Mouse (Mus musculus): ENCODE measurements at regions not wholly inside any gene's neighbourhood (a gene's known extent, or its start where the extent isn't known, plus 50 kb on each side); places are given as distances from the start of the nearest gene placed in this dataset.

DNA sequence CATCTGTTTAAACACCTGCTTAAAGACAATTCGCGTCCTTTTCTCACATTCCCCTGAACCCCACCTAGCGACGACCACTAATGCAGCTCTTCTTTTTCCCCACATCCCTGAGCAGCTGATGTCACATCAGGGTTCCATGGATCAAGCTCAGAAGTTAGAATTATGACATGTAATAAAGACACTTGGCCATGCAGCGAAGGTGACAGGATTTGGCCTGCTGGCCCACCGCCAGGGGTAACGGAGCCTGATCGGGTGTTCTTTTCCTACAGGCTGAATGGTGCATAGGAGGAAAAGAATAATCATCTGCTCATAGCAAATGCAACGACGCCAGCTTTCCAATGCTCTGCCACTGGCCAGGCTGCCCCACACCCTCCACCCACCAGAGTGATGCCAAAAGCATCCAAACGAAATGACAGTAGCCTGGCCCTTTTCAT is 231.9 kb downstream of the Sox4 start:
- peaks cover 12 to 14% of the 10 kb centered on the region in 2 experiments; a peak in 3 of 4 replicates for H3K4me1 ChIP-seq (ENCODE audit: control insufficient read depth in 2 of 2, insufficient read depth in 2 of 2, low read length in 2 of 2, poor library complexity in 1 of 2)
- H3K4me3 ChIP-seq (ENCODE audit: insufficient read depth in 1 of 2, low read depth in 1 of 2, low read length in 2 of 2, poor library complexity in 1 of 2, severe bottlenecking in 1 of 2): no peak overlapping the region
- H3K9ac ChIP-seq (ENCODE audit: insufficient read depth, low read depth, low read length, poor library complexity, severe bottlenecking): no peak overlapping the region
- TF ChIP-seq MAFK (IDR thresholded peaks at IDR 0.05; ENCODE audit: insufficient read depth, low read depth, low read length): no peak
- no peak for TF ChIP-seq CHD2 (IDR thresholded peaks at IDR 0.05; ENCODE audit: low read depth, low read length)
- no peak for TF ChIP-seq ZC3H11A (IDR thresholded peaks at IDR 0.05; ENCODE audit: borderline replicate concordance, low read depth, low read length)
- no peak for TF ChIP-seq ZNF384 (IDR thresholded peaks at IDR 0.05; ENCODE audit: low read depth, low read length)
- no peak for TF ChIP-seq HCFC1 (IDR thresholded peaks at IDR 0.05; ENCODE audit: borderline replicate concordance, insufficient read depth, low read length)
- H3K36me3 ChIP-seq (ENCODE audit: control insufficient read depth, insufficient read depth, low read length, poor library complexity, severe bottlenecking): no peaks in the 10 kb centered on the region
- DNase-seq (ENCODE audit: low read depth, low spot score): no peak
- H3K9me3 ChIP-seq (ENCODE audit: control insufficient read depth, insufficient read depth, low read depth, low read length): no peaks in the 10 kb centered on the region
- H3K27ac ChIP-seq (ENCODE audit: insufficient read depth, low read depth, low read length, poor library complexity, severe bottlenecking): no peak overlapping the region
- in situ Hi-C loops (cut with MboI; ENCODE audit: low sequenced_read_pairs in 2 of 2, unreplicated experiment in 2 of 2): no loop called here

DNA sequence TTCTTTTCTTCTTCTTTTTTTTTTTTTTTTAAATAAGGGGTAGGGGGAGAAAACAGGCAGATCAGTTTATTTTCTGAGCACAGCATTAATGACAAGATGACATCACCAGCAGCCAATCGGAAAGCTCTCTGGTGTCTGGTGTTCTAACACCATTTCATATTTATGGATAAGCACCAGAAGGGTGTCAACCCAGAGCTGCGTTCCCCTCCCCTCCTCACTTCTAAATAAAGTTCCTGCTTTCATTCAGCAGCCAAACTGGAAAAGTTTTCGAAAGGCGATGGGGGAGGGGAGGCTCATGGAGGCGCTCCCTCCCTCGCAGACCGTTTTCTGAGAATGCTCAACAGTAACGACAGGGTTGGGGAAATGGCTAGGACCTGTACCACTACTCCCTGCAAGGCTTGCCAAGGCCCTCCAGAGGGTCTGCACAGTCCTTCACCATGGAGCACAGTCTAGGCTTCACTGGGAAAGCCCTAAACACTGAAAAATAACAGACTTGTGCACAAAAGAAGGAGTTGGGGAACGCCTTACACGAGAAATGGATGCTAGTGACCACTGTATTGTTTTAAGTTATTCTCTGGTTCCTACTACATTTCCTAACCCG is 232.8 kb downstream of the Sox4 start:
- no peak overlapping the region for H3K9ac ChIP-seq (ENCODE audit: insufficient read depth, low read depth, low read length, poor library complexity, severe bottlenecking)
- in situ Hi-C loops (cut with MboI; ENCODE audit: low sequenced_read_pairs in 2 of 2, unreplicated experiment in 2 of 2): no loop called here
- peaks cover 12 to 14% of the 10 kb centered on the region in 2 experiments; a peak in 3 of 4 replicates for H3K4me1 ChIP-seq (ENCODE audit: control insufficient read depth in 2 of 2, insufficient read depth in 2 of 2, low read length in 2 of 2, poor library complexity in 1 of 2)
- H3K4me3 ChIP-seq (ENCODE audit: insufficient read depth in 1 of 2, low read depth in 1 of 2, low read length in 2 of 2, poor library complexity in 1 of 2, severe bottlenecking in 1 of 2): no peak overlapping the region
- H3K9me3 ChIP-seq (ENCODE audit: control insufficient read depth, insufficient read depth, low read depth, low read length): no peaks in the 10 kb centered on the region
- no peak overlapping the region for H3K27ac ChIP-seq (ENCODE audit: insufficient read depth, low read depth, low read length, poor library complexity, severe bottlenecking)
- TF ChIP-seq HCFC1 (IDR thresholded peaks at IDR 0.05; ENCODE audit: borderline replicate concordance, insufficient read depth, low read length): no peak
- TF ChIP-seq ZNF384 (IDR thresholded peaks at IDR 0.05; ENCODE audit: low read depth, low read length): no peak
- TF ChIP-seq CHD2 (IDR thresholded peaks at IDR 0.05; ENCODE audit: low read depth, low read length): no peak
- TF ChIP-seq MAFK (IDR thresholded peaks at IDR 0.05; ENCODE audit: insufficient read depth, low read depth, low read length): no peak
- no peak for TF ChIP-seq ZC3H11A (IDR thresholded peaks at IDR 0.05; ENCODE audit: borderline replicate concordance, low read depth, low read length)
- no peaks in the 10 kb centered on the region for H3K36me3 ChIP-seq (ENCODE audit: control insufficient read depth, insufficient read depth, low read length, poor library complexity, severe bottlenecking)
- DNase-seq (ENCODE audit: low read depth, low spot score): no peak

DNA sequence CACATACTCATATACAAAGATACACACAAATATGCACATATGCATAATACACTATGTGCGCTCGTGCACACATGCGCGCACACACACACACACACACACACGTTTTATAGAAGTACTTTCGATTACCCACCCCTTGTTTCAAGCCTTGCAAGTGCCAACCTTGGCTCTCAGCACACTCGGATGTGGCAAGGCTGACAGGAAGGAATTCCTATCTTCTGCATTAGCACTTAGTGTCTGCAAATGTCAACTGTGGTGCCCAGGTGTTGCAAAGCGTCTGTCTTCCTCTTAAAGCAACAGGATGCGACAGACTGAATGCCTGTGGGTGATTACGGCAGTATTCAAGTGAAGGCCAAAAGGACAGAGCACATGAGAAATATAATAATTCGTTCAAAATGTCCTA is 233.3 kb downstream of the Sox4 start:
- no peak for DNase-seq (ENCODE audit: low read depth, low spot score)
- no peak for TF ChIP-seq MAFK (IDR thresholded peaks at IDR 0.05; ENCODE audit: insufficient read depth, low read depth, low read length)
- Histone ChIP-seq H3K4me3 (ENCODE audit: insufficient read depth in 1 of 2, low read depth in 1 of 2, low read length in 2 of 2, poor library complexity in 1 of 2, severe bottlenecking in 1 of 2) (no peak overlapping the region), H3K9ac (ENCODE audit: insufficient read depth, low read depth, low read length, poor library complexity, severe bottlenecking) (no peak overlapping the region), H3K4me1 (ENCODE audit: control insufficient read depth in 2 of 2, insufficient read depth in 2 of 2, low read length in 2 of 2, poor library complexity in 1 of 2) (peaks cover 12 to 14% of the 10 kb centered on the region in 2 experiments; a peak in 3 of 4 replicates), H3K9me3 (ENCODE audit: control insufficient read depth, insufficient read depth, low read depth, low read length) (no peaks in the 10 kb centered on the region), H3K27ac (ENCODE audit: insufficient read depth, low read depth, low read length, poor library complexity, severe bottlenecking) (no peak overlapping the region), H3K36me3 (ENCODE audit: control insufficient read depth, insufficient read depth, low read length, poor library complexity, severe bottlenecking) (no peaks in the 10 kb centered on the region)
- in situ Hi-C loops (cut with MboI; ENCODE audit: low sequenced_read_pairs in 2 of 2, unreplicated experiment in 2 of 2): no loop called here

DNA sequence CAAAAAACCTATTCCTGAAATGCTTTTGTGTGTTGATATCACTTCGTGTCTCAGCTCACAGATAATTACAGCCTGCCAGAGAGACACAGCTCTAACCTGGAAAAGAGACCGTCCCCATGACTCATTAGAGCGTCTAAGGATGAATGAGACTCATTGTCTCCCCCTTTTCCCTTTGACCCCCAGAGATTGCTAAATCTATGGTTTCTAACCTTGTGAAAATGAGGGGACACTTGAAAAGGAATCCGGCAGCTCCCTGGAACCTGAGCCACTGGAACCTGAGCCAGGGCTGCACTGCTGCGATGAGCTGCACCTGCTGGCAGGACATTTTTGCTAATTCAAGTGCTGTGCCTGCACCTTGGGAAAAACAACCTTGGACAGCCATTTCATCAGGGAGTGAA is 234.6 kb downstream of the Sox4 start:
- in situ Hi-C loops (cut with MboI; ENCODE audit: low sequenced_read_pairs in 2 of 2, unreplicated experiment in 2 of 2): no loop called here
- no peak overlapping the region for H3K9ac ChIP-seq (ENCODE audit: insufficient read depth, low read depth, low read length, poor library complexity, severe bottlenecking)
- DNase-seq (ENCODE audit: low read depth, low spot score): no peak
- no peaks in the 10 kb centered on the region for H3K36me3 ChIP-seq (ENCODE audit: control insufficient read depth, insufficient read depth, low read length, poor library complexity, severe bottlenecking)
- TF ChIP-seq MAFK (IDR thresholded peaks at IDR 0.05; ENCODE audit: insufficient read depth, low read depth, low read length) (no peak), HCFC1 (IDR thresholded peaks at IDR 0.05; ENCODE audit: borderline replicate concordance, insufficient read depth, low read length) (no peak), ZNF384 (IDR thresholded peaks at IDR 0.05; ENCODE audit: low read depth, low read length) (no peak), ZC3H11A (IDR thresholded peaks at IDR 0.05; ENCODE audit: borderline replicate concordance, low read depth, low read length) (no peak), CHD2 (IDR thresholded peaks at IDR 0.05; ENCODE audit: low read depth, low read length) (no peak)
- H3K4me1 ChIP-seq (ENCODE audit: control insufficient read depth in 2 of 2, insufficient read depth in 2 of 2, low read length in 2 of 2, poor library complexity in 1 of 2): peaks cover 12 to 14% of the 10 kb centered on the region in 2 experiments; a peak in 3 of 4 replicates
- H3K9me3 ChIP-seq (ENCODE audit: control insufficient read depth, insufficient read depth, low read depth, low read length): no peaks in the 10 kb centered on the region
- H3K4me3 ChIP-seq (ENCODE audit: insufficient read depth in 1 of 2, low read depth in 1 of 2, low read length in 2 of 2, poor library complexity in 1 of 2, severe bottlenecking in 1 of 2): peak overlapping the region in 1 of 2 experiments; percentile 10; a peak in 1 of 4 replicates
- H3K27ac ChIP-seq (ENCODE audit: insufficient read depth, low read depth, low read length, poor library complexity, severe bottlenecking): no peak overlapping the region

Measured in ES-E14 (cell line).